Mouse (Mus musculus) macrophage (primary cell): ENCODE measurements around the gene Ctsf. TPM values are rescaled to one million over a fixed set of nuclear protein-coding genes. Genes with fewer than 3 reads are reported as not detected.

ENCODE experiments used
- polyA plus RNA-seq: library from polyadenylated mRNA; stranded (reverse); fragments of 250-400 nt; gene quantifications from 3 replicates; pipeline ENCODE4 v1.2.4, GENCODE M21; 2018; ENCODE audit warnings: inconsistent platforms

Gene Ctsf
- polyA plus RNA-seq, 1 experiment from 2014 or later, result 9.6 TPM

Other genes starting within 250 kb of the Ctsf start
- gene Lrfn4, start 239.5 kb upstream of the Ctsf start, polyA plus RNA-seq, result 0.61 to 2.0 TPM (median 1.0 TPM) in 3 replicates
- gene Rce1, start 229.5 kb upstream of the Ctsf start, polyA plus RNA-seq, result 11.3 to 29.4 TPM (median 20.2 TPM) in 3 replicates
- gene Gm960, start 156.5 kb upstream of the Ctsf start, polyA plus RNA-seq, result not detected in 3 replicates
- gene Sptbn2, start 144.0 kb upstream of the Ctsf start, polyA plus RNA-seq, result 0.05 to 0.11 TPM (median 0.10 TPM) in 3 replicates
- 5.4 to 7.3 TPM (median 5.9 TPM) in 3 replicates for gene Rbm4b, start 98.6 kb upstream of the Ctsf start, polyA plus RNA-seq
- gene Rbm4, start 61.2 kb upstream of the Ctsf start, polyA plus RNA-seq, result 12.7 to 21.9 TPM (median 16.4 TPM) in 3 replicates
- gene Gm21992, start 43.5 kb upstream of the Ctsf start, polyA plus RNA-seq, result 1.3 to 5.1 TPM (median 3.4 TPM) in 3 replicates
- gene Rbm14, start 43.5 kb upstream of the Ctsf start, polyA plus RNA-seq, result 10.2 to 18.9 TPM (median 15.8 TPM) in 3 replicates
- 17.8 to 37.0 TPM (median 27.6 TPM) in 3 replicates for gene Ccs, start 15.8 kb upstream of the Ctsf start, polyA plus RNA-seq
- 0.07 to 0.10 TPM in 2 of 3 replicates, not detected in the other for gene Ccdc87, start 15.8 kb upstream of the Ctsf start, polyA plus RNA-seq
- not detected in 3 replicates for gene Actn3, start 22.8 kb downstream of the Ctsf start, polyA plus RNA-seq
- 13.7 to 17.2 TPM (median 17.1 TPM) in 3 replicates for gene Zdhhc24, start 23.5 kb downstream of the Ctsf start, polyA plus RNA-seq
- 0.58 to 1.1 TPM (median 1.0 TPM) in 3 replicates for gene Bbs1, start 51.5 kb downstream of the Ctsf start, polyA plus RNA-seq
- gene Dpp3, start 73.2 kb downstream of the Ctsf start, polyA plus RNA-seq, result 28.6 to 57.3 TPM (median 47.9 TPM) in 3 replicates
- gene Peli3, start 88.0 kb downstream of the Ctsf start, polyA plus RNA-seq, result 0.82 to 2.1 TPM (median 1.7 TPM) in 3 replicates
- gene Mrpl11, start 107.0 kb downstream of the Ctsf start, polyA plus RNA-seq, result 30.6 to 71.3 TPM (median 40.0 TPM) in 3 replicates
- gene Npas4, start 135.2 kb downstream of the Ctsf start, polyA plus RNA-seq, result 0.11 to 0.41 TPM (median 0.32 TPM) in 3 replicates
- 0.75 to 2.2 TPM (median 0.76 TPM) in 3 replicates for gene Slc29a2, start 168.7 kb downstream of the Ctsf start, polyA plus RNA-seq
- 12.6 to 23.0 TPM (median 17.7 TPM) in 3 replicates for gene B4gat1, start 183.7 kb downstream of the Ctsf start, polyA plus RNA-seq
- gene AC124502.3, start 183.8 kb downstream of the Ctsf start, polyA plus RNA-seq, result 0.76 to 2.0 TPM (median 0.80 TPM) in 3 replicates
- 61.2 to 78.9 TPM (median 63.9 TPM) in 3 replicates for gene Brms1, start 186.2 kb downstream of the Ctsf start, polyA plus RNA-seq
- gene Rin1, start 195.4 kb downstream of the Ctsf start, polyA plus RNA-seq, result 0.08 to 0.37 TPM (median 0.11 TPM) in 3 replicates
- gene Cd248, start 212.9 kb downstream of the Ctsf start, polyA plus RNA-seq, result not detected in 3 replicates
- 0.04 to 0.26 TPM (median 0.06 TPM) in 3 replicates for gene Tmem151a, start 230.4 kb downstream of the Ctsf start, polyA plus RNA-seq
- 32.3 to 57.6 TPM (median 51.7 TPM) in 3 replicates for gene Yif1a, start 233.4 kb downstream of the Ctsf start, polyA plus RNA-seq
- gene Cnih2, start 243.4 kb downstream of the Ctsf start, polyA plus RNA-seq, result 0.28 TPM in 1 of 3 replicates, not detected in the others